Mouse (Mus musculus): ENCODE data around the gene Bmpr1a. TPM values are rescaled to one million over a fixed set of nuclear protein-coding genes. Genes with fewer than 3 reads are reported as not detected.
A peak's percentile ranks its signal among the peaks of the same experiment; 100 is the strongest.

The Bmpr1a gene
- polyA plus RNA-seq, 1 experiment from 2014 or later, result 53.2 TPM

DNA sequence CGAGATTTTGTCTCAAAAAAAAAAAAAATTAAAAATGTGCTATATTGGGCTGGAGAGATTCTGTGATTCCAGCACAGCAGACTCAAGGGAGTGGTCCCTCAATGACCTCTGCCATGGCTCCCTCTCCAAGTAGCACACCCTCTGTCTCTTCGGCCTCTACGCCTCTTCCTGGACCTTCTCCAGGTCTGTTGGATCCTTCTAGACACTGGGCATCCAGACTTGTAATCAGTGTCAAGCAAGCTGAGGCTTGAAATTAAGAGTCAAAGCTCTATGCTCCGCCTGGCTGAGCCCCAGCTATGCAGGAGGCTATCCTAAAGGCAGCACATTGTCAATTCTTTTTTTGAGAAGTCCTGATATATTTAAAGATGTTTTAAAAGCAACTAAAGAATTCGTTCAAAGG is 30.4 kb upstream of the Bmpr1a start:
- in situ Hi-C loops (cut with MboI; ENCODE audit: low pct_unique_long_range_greater_than_20kb), result no loop called here
- no peak for DNase-seq (ENCODE audit: low read depth, low spot score)

DNA sequence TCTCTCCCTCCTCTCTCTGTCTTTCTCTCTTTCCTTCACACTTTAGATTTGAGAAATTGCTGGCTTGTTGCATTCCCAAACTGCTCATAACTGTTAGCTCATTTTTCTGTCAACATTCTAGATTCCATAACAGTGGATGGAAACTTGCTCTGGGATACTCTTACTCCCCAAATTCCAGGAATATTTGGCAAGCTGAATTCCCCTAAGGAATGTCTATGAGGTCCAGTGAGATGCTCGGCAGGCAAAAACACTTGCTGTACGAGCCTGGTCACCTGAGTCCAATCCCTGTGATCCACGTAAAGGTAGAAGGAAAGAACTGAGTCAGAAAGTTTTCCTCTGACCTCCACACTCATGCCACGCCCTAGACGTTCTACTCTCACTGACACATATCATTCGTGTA is 29.4 kb upstream of the Bmpr1a start:
- ATAC-seq, result peak; percentile 62
- in situ Hi-C loops (cut with MboI; ENCODE audit: low pct_unique_long_range_greater_than_20kb), result no loop called here
- POLR2A ChIA-PET, result no interaction called here

More for the DNA sequence above, 30.4 kb upstream of the Bmpr1a start:
- CTCF ChIA-PET, result no interaction called here
- ATAC-seq, result no peak
- no peak for TF ChIP-seq CTCF (IDR thresholded peaks at IDR 0.05)
- POLR2A ChIA-PET, result interaction anchor here (0.7 kb wide), 1 partner anchor 16 kb away, joined by 3 read pairs; no protein-coding TSS in a partner anchor
- no peaks in the 10 kb centered on the region for H3K27me3 ChIP-seq

DNA sequence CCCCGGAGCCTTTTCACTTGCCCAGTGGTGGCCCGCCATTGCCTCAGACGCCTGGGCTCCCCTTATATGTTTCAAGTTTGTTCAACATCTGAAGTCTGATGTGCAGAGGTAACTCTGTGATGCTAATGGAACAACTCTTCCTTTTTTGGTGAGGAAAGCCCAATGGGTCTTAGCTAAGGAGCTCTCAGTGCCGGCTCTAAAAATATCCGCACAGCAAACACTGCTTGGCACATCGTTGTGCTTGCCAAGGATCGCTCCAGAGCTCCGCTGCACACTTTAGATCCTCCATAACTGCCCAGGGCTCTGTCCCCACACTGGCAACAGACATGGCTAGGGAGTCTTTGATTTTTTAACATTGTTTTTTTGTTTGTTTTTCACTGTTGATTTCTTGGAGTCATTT is 25.7 kb upstream of the Bmpr1a start:
- POLR2A ChIA-PET, result no interaction called here
- ATAC-seq, result no peak
- no peak for TF ChIP-seq CTCF (IDR thresholded peaks at IDR 0.05)
- H3K27me3 ChIP-seq, result no peaks in the 10 kb centered on the region
- DNase-seq (ENCODE audit: low read depth, low spot score), result no peak
- CTCF ChIA-PET, result interaction anchor here (1.9 kb wide), 1 partner anchor 18 kb away, joined by 8 read pairs; no protein-coding TSS in a partner anchor
- in situ Hi-C loops (cut with MboI; ENCODE audit: low pct_unique_long_range_greater_than_20kb), result no loop called here

More for the DNA sequence above, 29.4 kb upstream of the Bmpr1a start:
- H3K27me3 ChIP-seq, result no peaks in the 10 kb centered on the region
- TF ChIP-seq CTCF (IDR thresholded peaks at IDR 0.05), result no peak
- no peak for DNase-seq (ENCODE audit: low read depth, low spot score)
- CTCF ChIA-PET, result interaction anchor here (0.9 to 1.2 kb wide), 3 partner anchors 9 to 131 kb away, joined by 3 read pairs; no protein-coding TSS in a partner anchor

DNA sequence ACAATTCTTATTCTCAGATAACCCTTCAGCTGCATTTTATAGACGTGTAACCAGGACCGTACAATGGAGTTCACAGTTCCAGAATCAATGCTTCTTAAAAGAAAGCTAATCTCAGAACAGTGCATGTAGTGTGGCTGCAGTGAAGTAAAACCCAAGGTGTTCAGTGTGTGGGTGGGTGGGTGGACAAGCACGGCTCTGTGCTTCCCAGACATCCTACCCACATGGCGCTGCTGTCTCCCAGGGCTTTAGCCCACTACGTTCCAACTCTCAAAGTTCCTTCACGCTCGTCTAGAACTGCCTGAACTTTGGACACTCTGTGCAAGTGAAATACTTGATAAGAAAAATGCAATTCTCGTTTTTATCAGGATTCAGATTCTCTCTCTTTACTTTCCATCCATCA is 19.6 kb upstream of the Bmpr1a start, which contains the start of gene 9230112D13Rik:
TSS of gene 9230112D13Rik (minus strand) at position 101 of the 400 bp plus-strand sequence.
- ChIA-PET CTCF (no interaction called here), POLR2A (no interaction called here)
- TF ChIP-seq CTCF (IDR thresholded peaks at IDR 0.05), result no peak
- DNase-seq (ENCODE audit: low read depth, low spot score) (no peak), ATAC-seq (no peak)
- no peaks in the 10 kb centered on the region for H3K27me3 ChIP-seq
- in situ Hi-C loops (cut with MboI; ENCODE audit: low pct_unique_long_range_greater_than_20kb), result no loop called here

DNA sequence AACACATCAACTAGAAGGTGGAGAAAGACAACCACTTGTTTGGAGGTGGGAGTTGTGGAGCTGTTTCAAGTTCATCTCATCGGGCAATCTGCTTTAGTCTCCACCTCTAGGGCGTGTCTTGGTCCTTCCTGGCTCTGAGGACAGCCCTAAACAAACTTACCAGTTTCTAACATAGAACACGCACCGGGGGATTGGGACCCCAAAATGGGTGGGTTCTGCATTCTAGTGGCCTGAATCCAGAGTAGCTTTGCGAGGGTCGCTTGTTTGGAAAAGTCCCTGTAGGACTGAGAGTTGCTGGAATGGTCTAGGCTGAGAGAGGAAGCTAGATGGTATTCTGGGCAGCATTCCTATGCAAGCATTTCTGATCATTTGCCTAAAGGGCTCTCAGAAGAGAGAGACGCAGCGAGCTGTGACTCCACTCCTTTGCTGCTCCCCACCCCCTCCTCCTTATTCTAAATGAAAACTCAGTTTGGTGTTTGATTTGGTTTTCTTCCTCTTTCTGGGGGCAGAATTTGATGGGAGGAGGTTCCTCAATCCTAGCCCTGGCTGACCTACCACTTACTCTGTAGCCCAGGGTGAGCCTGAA is 14.9 kb upstream of the Bmpr1a start:
- in situ Hi-C loops (cut with MboI; ENCODE audit: low pct_unique_long_range_greater_than_20kb), result no loop called here
- CTCF ChIA-PET, result interaction anchor here (0.9 to 1.0 kb wide), 2 partner anchors 12 to 14 kb away, joined by 3 read pairs; no protein-coding TSS in a partner anchor
- peak; percentile 31 for ATAC-seq
- POLR2A ChIA-PET, result interaction anchor here (0.6 to 0.9 kb wide), 2 partner anchors 15 to 48 kb away, joined by 3 to 4 read pairs; no protein-coding TSS in a partner anchor
- no peak for TF ChIP-seq CTCF (IDR thresholded peaks at IDR 0.05)
- no peaks in the 10 kb centered on the region for H3K27me3 ChIP-seq
- no peak for DNase-seq (ENCODE audit: low read depth, low spot score)

DNA sequence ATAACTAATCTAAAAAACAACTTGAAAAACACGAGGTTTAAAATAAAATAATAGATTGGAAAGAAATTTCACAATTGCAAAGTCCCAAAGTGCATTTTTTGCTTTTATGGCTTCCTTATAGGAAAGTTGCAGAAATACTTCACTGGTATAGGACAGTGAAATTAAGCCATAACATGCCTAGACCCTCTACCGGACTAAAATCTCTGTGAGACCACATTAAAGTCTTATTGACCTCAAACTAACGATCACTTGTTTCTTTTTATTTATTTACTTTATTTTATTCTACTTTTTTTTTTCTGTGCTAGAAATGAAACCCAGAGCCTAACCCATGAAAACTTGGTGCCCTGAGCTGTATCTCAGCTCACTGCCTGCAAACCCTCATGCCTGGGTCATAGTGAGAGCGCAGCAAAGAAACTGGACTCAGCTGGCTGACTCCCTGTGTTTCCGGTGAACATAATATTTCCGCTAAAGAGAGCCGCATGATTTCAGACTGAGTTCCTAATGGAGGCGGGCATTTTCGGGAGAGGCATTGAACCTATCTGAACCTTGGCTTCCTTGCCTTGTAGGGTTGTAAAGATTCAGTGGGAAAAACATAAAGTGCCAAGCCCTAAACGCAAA is 13.9 kb upstream of the Bmpr1a start:
- ChIA-PET CTCF (interaction anchor here (0.9 to 1.0 kb wide), 2 partner anchors 13 to 15 kb away, joined by 3 read pairs; no protein-coding TSS in a partner anchor), POLR2A (interaction anchor here (0.9 kb wide), 1 partner anchor 16 kb away, joined by 3 read pairs; no protein-coding TSS in a partner anchor)
- in situ Hi-C loops (cut with MboI; ENCODE audit: low pct_unique_long_range_greater_than_20kb), result no loop called here
- TF ChIP-seq CTCF (IDR thresholded peaks at IDR 0.05), result no peak
- no peaks in the 10 kb centered on the region for H3K27me3 ChIP-seq
- DNase-seq (ENCODE audit: low read depth, low spot score), result no peak
- ATAC-seq, result no peak

DNA sequence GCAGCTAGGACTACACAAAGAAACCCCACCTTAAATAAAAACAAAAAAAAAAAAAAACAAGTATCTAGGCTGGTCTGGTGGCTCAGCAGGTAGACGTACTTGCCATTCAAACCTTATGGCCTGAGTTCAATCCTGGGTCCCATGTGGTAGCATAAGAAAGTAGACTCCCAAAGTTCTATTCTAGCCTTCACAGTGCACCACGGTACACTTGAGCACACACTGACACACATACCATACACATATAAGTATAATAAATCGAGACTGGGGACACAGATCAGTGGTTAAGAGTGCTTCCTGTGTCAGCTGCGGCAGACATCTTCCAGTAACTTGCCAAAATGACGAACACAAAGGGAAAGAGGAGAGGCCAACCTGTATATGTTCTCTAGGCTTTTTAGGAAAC is 12.7 kb upstream of the Bmpr1a start:
- ChIA-PET POLR2A (no interaction called here), CTCF (no interaction called here)
- DNase-seq (ENCODE audit: low read depth, low spot score) (no peak), ATAC-seq (no peak)
- no peaks in the 10 kb centered on the region for H3K27me3 ChIP-seq
- TF ChIP-seq CTCF (IDR thresholded peaks at IDR 0.05), result no peak
- in situ Hi-C loops (cut with MboI; ENCODE audit: low pct_unique_long_range_greater_than_20kb), result no loop called here

DNA sequence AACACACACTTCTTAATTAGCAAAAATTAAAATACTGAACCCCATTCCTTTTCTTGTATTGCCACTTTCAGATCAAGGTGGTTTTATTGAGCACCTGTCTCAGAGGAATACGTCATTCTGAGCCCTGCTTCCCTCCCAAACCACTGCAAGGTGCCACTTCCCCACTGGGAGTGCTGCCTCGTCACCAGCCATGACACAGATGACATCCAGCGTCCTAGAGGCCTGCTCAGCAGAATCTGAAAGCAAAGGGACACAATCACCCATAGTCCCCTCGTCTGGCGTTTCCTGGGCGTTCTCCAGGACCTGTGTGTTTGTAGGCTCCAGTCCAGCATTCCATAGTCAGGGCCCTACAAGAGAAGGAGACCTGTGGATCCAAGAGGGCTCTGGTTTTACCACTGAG is 11.0 kb upstream of the Bmpr1a start:
- H3K27me3 ChIP-seq, result no peaks in the 10 kb centered on the region
- TF ChIP-seq CTCF (IDR thresholded peaks at IDR 0.05), result no peak
- ChIA-PET POLR2A (no interaction called here), CTCF (no interaction called here)
- DNase-seq (ENCODE audit: low read depth, low spot score) (no peak), ATAC-seq (no peak)
- in situ Hi-C loops (cut with MboI; ENCODE audit: low pct_unique_long_range_greater_than_20kb), result no loop called here

DNA sequence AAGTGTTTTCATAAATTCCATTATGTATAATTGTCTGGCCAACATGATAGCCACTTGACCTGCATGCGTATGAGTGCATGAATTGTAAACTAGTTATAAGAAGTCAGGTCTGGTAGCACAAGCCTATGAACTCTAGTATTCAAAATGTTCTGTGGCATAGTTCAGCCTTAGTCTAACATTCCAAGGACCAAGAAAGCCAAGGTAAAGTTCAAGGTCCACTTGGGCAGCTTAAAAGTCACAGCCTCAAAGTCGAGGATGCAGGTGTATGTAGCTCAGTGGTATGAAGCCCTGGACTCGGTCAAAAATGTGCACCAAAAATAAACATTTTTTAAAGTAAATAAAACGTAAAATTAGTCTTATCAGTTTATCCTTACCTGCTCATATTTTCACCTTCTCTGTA is 9.5 kb upstream of the Bmpr1a start:
- CTCF ChIA-PET, result interaction anchor here (1.8 kb wide), 1 partner anchor 30 kb away, joined by 5 read pairs; no protein-coding TSS in a partner anchor
- no peak for ATAC-seq
- H3K27me3 ChIP-seq, result no peaks in the 10 kb centered on the region
- POLR2A ChIA-PET, result no interaction called here
- DNase-seq (ENCODE audit: low read depth, low spot score), result no peak
- no peak for TF ChIP-seq CTCF (IDR thresholded peaks at IDR 0.05)
- in situ Hi-C loops (cut with MboI; ENCODE audit: low pct_unique_long_range_greater_than_20kb), result no loop called here

DNA sequence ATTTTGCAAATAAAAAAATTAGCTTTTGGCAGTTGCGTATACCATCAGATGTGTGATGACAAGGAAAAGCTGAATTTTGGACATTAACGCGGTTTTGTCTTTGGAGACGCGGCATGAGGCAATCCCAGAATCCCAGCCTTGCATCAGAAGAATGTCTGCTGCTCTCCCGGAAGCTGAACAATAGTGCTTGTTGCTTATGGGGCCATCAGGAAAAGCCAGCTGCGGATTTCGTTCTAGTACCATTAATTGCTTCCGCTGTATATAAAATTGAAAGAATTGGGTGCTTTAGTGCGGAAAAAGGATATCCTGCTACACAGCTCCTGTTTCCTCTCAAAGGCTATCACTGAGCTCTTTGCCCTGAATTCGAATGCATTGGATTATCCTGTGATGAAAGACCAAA is 8.8 kb upstream of the Bmpr1a start:
- no peaks in the 10 kb centered on the region for H3K27me3 ChIP-seq
- ChIA-PET POLR2A (interaction anchor here (0.6 kb wide), 1 partner anchor 53 kb away, joined by 3 read pairs; no protein-coding TSS in a partner anchor), CTCF (interaction anchor here (1.8 kb wide), 1 partner anchor 31 kb away, joined by 5 read pairs; no protein-coding TSS in a partner anchor)
- in situ Hi-C loops (cut with MboI; ENCODE audit: low pct_unique_long_range_greater_than_20kb), result no loop called here
- DNase-seq (ENCODE audit: low read depth, low spot score) (no peak), ATAC-seq (no peak)
- TF ChIP-seq CTCF (IDR thresholded peaks at IDR 0.05), result no peak

DNA sequence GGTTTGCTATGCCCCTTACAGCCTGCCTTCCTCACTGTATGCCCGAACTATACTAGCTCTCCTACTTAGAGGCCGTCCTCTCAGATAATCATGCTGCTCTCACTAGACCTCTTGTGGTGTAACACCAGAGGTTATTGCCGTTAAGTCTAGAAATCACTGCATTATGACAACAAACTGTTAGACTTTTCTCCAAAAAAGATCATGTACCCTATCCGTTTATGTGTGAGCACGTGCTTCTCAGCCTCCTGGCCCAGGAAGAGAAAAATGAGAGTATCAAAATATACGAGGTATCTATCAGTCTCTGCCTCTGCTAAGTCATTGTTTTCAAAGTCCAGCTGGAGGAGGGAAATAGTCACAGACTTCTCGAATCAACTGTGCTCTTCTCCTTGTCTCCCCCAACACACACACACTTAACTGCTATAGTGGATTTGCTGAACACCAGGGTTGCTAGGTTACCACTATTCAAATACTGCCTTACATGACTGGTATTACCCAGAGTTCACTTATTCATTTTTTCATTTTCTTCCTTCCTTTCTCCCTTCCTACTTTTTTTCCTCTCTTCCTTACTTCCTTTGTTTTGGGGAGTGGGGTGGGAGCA is 5.8 kb upstream of the Bmpr1a start:
- ChIA-PET CTCF (interaction anchor here (1.1 kb wide), 1 partner anchor 9 kb away, joined by 4 read pairs; no protein-coding TSS in a partner anchor), POLR2A (no interaction called here)
- in situ Hi-C loops (cut with MboI; ENCODE audit: low pct_unique_long_range_greater_than_20kb), result no loop called here
- no peaks in the 10 kb centered on the region for H3K27me3 ChIP-seq
- no peak for ATAC-seq
- DNase-seq (ENCODE audit: low read depth, low spot score), result no peak
- TF ChIP-seq CTCF (IDR thresholded peaks at IDR 0.05), result no peak
